7 mouse cellular contexts compared by ENCODE assay signal in genomic region chr19:4231253-4232185, GRCm38 (mm10). TPM values are rescaled to one million over a fixed set of nuclear protein-coding genes. Genes with fewer than 3 reads are reported as not detected.
A peak's percentile ranks its signal among the peaks of the same experiment; 100 is the strongest.
DNase-seq lines count a peak whose midpoint lies in the region; ATAC-seq lines count a peak whose summit lies in the region.

Gene Pold4 (plus strand): TSS chr19:4231899.

- ATAC-seq in intestine, embryonic 15.5 days: peak; percentile 90

- no peaks in the 10 kb centered on the region for H3K9me3 ChIP-seq in intestine, embryonic 15.5 days
- no peaks in the 10 kb centered on the region for H3K9me3 ChIP-seq in midbrain, embryonic 10.5 days (replicated peaks)

- H3K9ac ChIP-seq in intestine, embryonic 15.5 days: peak within 1 kb of the TSS; percentile 57

- intact Hi-C loops in left cerebral cortex, postnatal 25 days (cut with DNase I): loop anchor here (5.0 kb wide), 1 partner anchor 284 kb away; no protein-coding TSS in a partner anchor

- WGBS in intestine, embryonic 15.5 days: 10% methylated on average over 26 of the region's 26 CpGs
- WGBS in midbrain, embryonic 10.5 days: 12% methylated on average over 26 of the region's 26 CpGs

- H3K27me3 ChIP-seq in intestine, embryonic 15.5 days (replicated peaks): no peaks in the 10 kb centered on the region
- H3K27me3 ChIP-seq in midbrain, embryonic 10.5 days (ENCODE audit: low read depth, poor library complexity, severe bottlenecking): peaks cover 32% of the 10 kb centered on the region

- H3K4me3 ChIP-seq in intestine, embryonic 15.5 days (replicated peaks): peak within 1 kb of the TSS; percentile 50
- peak within 1 kb of the TSS; percentile 78 for H3K4me3 ChIP-seq in midbrain, embryonic 10.5 days

- H3K4me2 ChIP-seq in intestine, embryonic 15.5 days (replicated peaks): peak within 1 kb of the TSS; percentile 81

- H3K4me1 ChIP-seq in intestine, embryonic 15.5 days (replicated peaks): peaks cover 31% of the 10 kb centered on the region
- peaks cover 19% of the 10 kb centered on the region for H3K4me1 ChIP-seq in midbrain, embryonic 10.5 days

- no peaks in the 10 kb centered on the region for H3K36me3 ChIP-seq in intestine, embryonic 15.5 days
- no peaks in the 10 kb centered on the region for H3K36me3 ChIP-seq in midbrain, embryonic 10.5 days

- peak within 1 kb of the TSS; percentile 84 for H3K27ac ChIP-seq in intestine, embryonic 15.5 days
- peak within 1 kb of the TSS; percentile 86 for H3K27ac ChIP-seq in midbrain, embryonic 10.5 days (replicated peaks)

- DNase-seq in adrenal gland, adult 18-20 months (ENCODE audit: low spot score in 2 of 2): peak; percentile 90 to 93
- DNase-seq in embryo, embryonic 11 days: peak; percentile 95
- peak; percentile 99 for DNase-seq in gastrocnemius, postnatal 25 days
- DNase-seq in left cerebral cortex, postnatal 25 days (ENCODE audit: low spot score in 2 of 2): peak; percentile 95 to 99
- peak; percentile 92 for DNase-seq in midbrain, embryonic 10.5 days (ENCODE audit: low spot score)
- DNase-seq in right cerebral cortex, postnatal 4 days: peak; percentile 95

RNA-seq across cellular contexts. Expression of gene Pold4, which starts in this region (rescaled TPM):
- total RNA-seq in adrenal gland, adult 18-20 months (2021): 10 to 100 TPM; 41.0 to 44.4 TPM
- 10 to 100 TPM; 13.0 to 21.1 TPM for total RNA-seq in gastrocnemius, postnatal 25 days (2021)
- 35.0 and 40.8 TPM in 2 replicates for polyA plus RNA-seq in intestine, embryonic 15.5 days (2015; fragmentation: Nextera tagmentation; extraction: Ambion mirVana)
- total RNA-seq in left cerebral cortex, postnatal 25 days (2021): 10 to 100 TPM; 14.0 to 18.6 TPM
- polyA plus RNA-seq in midbrain, embryonic 10.5 days (2016; fragmentation: Nextera tagmentation; extraction: Ambion mirVana): 12.2 and 15.6 TPM in 2 replicates

Comparison
In these comparisons a context has a peak if more than half of its experiments do, and no peak if none do; other contexts are left out.
1. Peak in every context shown above with its lines: DNase-seq, ATAC-seq, H3K4me3 ChIP-seq and H3K27ac ChIP-seq.